Mouse (Mus musculus) layer of hippocampus, adult 2 months (tissue): Measurements from ENCODE around the gene Rassf8. TPM values are rescaled to one million over a fixed set of nuclear protein-coding genes. Genes with fewer than 3 reads are reported as not detected.

ENCODE experiments used
- DNase-seq, 2 experiments: peaks; one replicate each; pipeline ENCODE4 v3.0.0; 2022; ENCODE audit warnings: low spot score in 2 of 2
- H3K27ac ChIP-seq: fragments of 200-600 bp; 2 replicates; pipeline ENCODE4 v1.8.1; 2022
- H3K4me3 ChIP-seq: fragments of 200-600 bp; 2 replicates; pipeline ENCODE4 v1.8.1; 2022; ENCODE audit warnings: mild to moderate bottlenecking
- CTCF ChIP-seq: fragments of 200-600 bp; conservative IDR thresholded peaks from 2 replicates; pipeline ENCODE4 v1.8.1; 2022; ENCODE audit warnings: antibody characterized with exemption, mild to moderate bottlenecking, moderate library complexity
- total RNA-seq, 2 experiments: library from RNA; stranded (reverse); gene quantifications; 2 replicates each; pipeline ENCODE4 v1.2.3; 2021

Rassf8 gene
- total RNA-seq, 2 experiments from 2014 or later: 25.6 to 26.4 TPM

- DNase-seq: no peak
- Histone ChIP-seq H3K4me3 (no peak overlapping the region), H3K27ac (0 out of 2 replicates have a peak overlapping the region, but pooled peaks have one; percentile 7)
- TF ChIP-seq CTCF: no peak
Measured at GRCm38 (mm10) chr6:145853356-145854079, 107.0 kb downstream of the Rassf8 start.

GRCm38 (mm10) chr6:145854756-145855155 lies 108.2 kb downstream of the Rassf8 start:
- no peak for DNase-seq
- Histone ChIP-seq H3K4me3 (peak overlapping the region; percentile 46), H3K27ac (peak overlapping the region; percentile 92)
- TF ChIP-seq CTCF: no peak

GRCm38 (mm10) chr6:145855720-145856551 lies 109.4 kb downstream of the Rassf8 start:
- DNase-seq: peak; percentile 95 to 98
- Histone ChIP-seq H3K4me3 (peak overlapping the region; percentile 46), H3K27ac (peak overlapping the region; percentile 92)
- TF ChIP-seq CTCF: 0 out of 2 replicates have a peak, but pooled peaks have one; percentile 4

GRCm38 (mm10) chr6:145857428-145857827 lies 110.9 kb downstream of the Rassf8 start:
- Histone ChIP-seq H3K27ac (no peak overlapping the region), H3K4me3 (no peak overlapping the region)
- TF ChIP-seq CTCF: no peak
- no peak for DNase-seq

- TF ChIP-seq CTCF: no peak
- Histone ChIP-seq H3K4me3 (no peak overlapping the region), H3K27ac (no peak overlapping the region)
- DNase-seq: no peak
Measured at GRCm38 (mm10) chr6:145858414-145858813, 111.9 kb downstream of the Rassf8 start.

- Histone ChIP-seq H3K27ac (peak overlapping the region; percentile 71), H3K4me3 (peak overlapping the region; percentile 84)
- peak; percentile 66 for TF ChIP-seq CTCF
- DNase-seq: no peak
Measured at GRCm38 (mm10) chr6:145860350-145860749, 113.8 kb downstream of the Rassf8 start.

- Histone ChIP-seq H3K27ac (peak overlapping the region; percentile 99; the same call in 1 of the 2 replicates), H3K4me3 (peak overlapping the region; percentile 84)
- no peak for DNase-seq
- TF ChIP-seq CTCF: no peak
Measured at GRCm38 (mm10) chr6:145861462-145862227, 115.1 kb downstream of the Rassf8 start.

GRCm38 (mm10) chr6:145862321-145862720 lies 115.8 kb downstream of the Rassf8 start:
- Histone ChIP-seq H3K4me3 (peak overlapping the region; percentile 84), H3K27ac (peak overlapping the region; percentile 99)
- DNase-seq: no peak
- no peak for TF ChIP-seq CTCF

- Histone ChIP-seq H3K27ac (peak overlapping the region; percentile 99), H3K4me3 (peak overlapping the region; percentile 84)
- TF ChIP-seq CTCF: no peak
- no peak for DNase-seq
Measured at GRCm38 (mm10) chr6:145862739-145863064, 116.2 kb downstream of the Rassf8 start.

GRCm38 (mm10) chr6:145863065-145863971 lies 116.8 kb downstream of the Rassf8 start:
- Histone ChIP-seq H3K4me3 (peak overlapping the region; percentile 84), H3K27ac (peak overlapping the region; percentile 99)
- no peak for TF ChIP-seq CTCF
- DNase-seq: peak; percentile 72 to 75

GRCm38 (mm10) chr6:145864171-145864570 lies 117.6 kb downstream of the Rassf8 start:
- no peak for DNase-seq
- peak overlapping the region; percentile 84 for H3K4me3 ChIP-seq
- peak overlapping the region; percentile 99 for H3K27ac ChIP-seq
- no peak for TF ChIP-seq CTCF
